9 mouse cellular contexts compared by ENCODE assay signal in genomic region chr14:124192815-124193142, GRCm38 (mm10).
DNase-seq lines count a peak whose midpoint lies in the region; ATAC-seq lines count a peak whose summit lies in the region.
"Had no signal": no experiment of that assay in that cellular context is flagged by ENCODE, and none has a peak within 500 bp of the region (broad histone marks: within the 10 kb centered on the region; RNA-seq: fewer than 3 reads in every experiment).

No protein-coding gene starts in this region.

- DNase-seq in heart, postnatal 14 days = no peak
- DNase-seq in cerebellum, adult 11-12 months = peak; percentile 34
- DNase-seq in gastrocnemius, adult 8-10 months (ENCODE audit: low spot score in 2 of 2) = no peak
- no peak for DNase-seq in layer of hippocampus, postnatal 14 days (ENCODE audit: low spot score in 2 of 2)
- DNase-seq in kidney, postnatal 14 days = no peak
- DNase-seq: liver, postnatal 0 days had no signal

- H3K4me1 ChIP-seq in heart, embryonic 15.5 days (replicated peaks) = peaks cover 4% of the 10 kb centered on the region
- peaks cover 20% of the 10 kb centered on the region for H3K4me1 ChIP-seq in forebrain, embryonic 16.5 days (replicated peaks; ENCODE audit: control insufficient read depth, insufficient read depth, low read length)
- peaks cover 20% of the 10 kb centered on the region for H3K4me1 ChIP-seq in midbrain, embryonic 13.5 days (replicated peaks)

- intact Hi-C loops in heart, postnatal 14 days (cut with DNase I) = no loop called here

- no peaks in the 10 kb centered on the region for H3K36me3 ChIP-seq in heart, embryonic 15.5 days
- H3K36me3 ChIP-seq in forebrain, embryonic 16.5 days (ENCODE audit: control insufficient read depth, insufficient read depth) = no peaks in the 10 kb centered on the region
- H3K36me3 ChIP-seq in midbrain, embryonic 13.5 days = no peaks in the 10 kb centered on the region

- no peak overlapping the region for H3K9ac ChIP-seq in heart, embryonic 15.5 days
- peak overlapping the region; percentile 74 for H3K9ac ChIP-seq in forebrain, embryonic 16.5 days (replicated peaks; ENCODE audit: low read depth, low read length)
- H3K9ac ChIP-seq in midbrain, embryonic 13.5 days (replicated peaks) = peak overlapping the region; percentile 82
- H3K9ac ChIP-seq: liver, postnatal 0 days had no signal

- H3K27ac ChIP-seq in heart, embryonic 15.5 days = no peak overlapping the region
- peak overlapping the region; percentile 54 for H3K27ac ChIP-seq in forebrain, embryonic 16.5 days (ENCODE audit: low read length)
- peak overlapping the region; percentile 75 for H3K27ac ChIP-seq in midbrain, embryonic 13.5 days

- 4% methylated on average over 15 of the region's 15 CpGs for WGBS in heart, embryonic 15.5 days
- 2% methylated on average over 15 of the region's 15 CpGs for WGBS in forebrain, embryonic 16.5 days
- 1% methylated on average over 15 of the region's 15 CpGs for WGBS in midbrain, embryonic 13.5 days

- ATAC-seq in heart, embryonic 15.5 days (replicated peaks; ENCODE audit: insufficient number of reproducible peaks, insufficient read depth, low FRiP score, low read depth) = no peak
- ATAC-seq in forebrain, embryonic 16.5 days = peak; percentile 15; the same call in 1 of the 2 replicates
- peak; percentile 73 for ATAC-seq in midbrain, embryonic 13.5 days
- ATAC-seq: liver, postnatal 0 days had no signal

- peak overlapping the region; percentile 55 for H3K4me2 ChIP-seq in heart, embryonic 15.5 days
- peak overlapping the region; percentile 95 for H3K4me2 ChIP-seq in forebrain, embryonic 16.5 days (ENCODE audit: low read length)
- H3K4me2 ChIP-seq in midbrain, embryonic 13.5 days (replicated peaks) = peak overlapping the region; percentile 92

- peak overlapping the region; percentile 38 for H3K4me3 ChIP-seq in heart, embryonic 15.5 days
- H3K4me3 ChIP-seq in forebrain, embryonic 16.5 days (replicated peaks; ENCODE audit: low read length) = peak overlapping the region; percentile 62
- peak overlapping the region; percentile 59 for H3K4me3 ChIP-seq in midbrain, embryonic 13.5 days (replicated peaks)

- no peaks in the 10 kb centered on the region for H3K9me3 ChIP-seq in heart, embryonic 15.5 days (replicated peaks)
- H3K9me3 ChIP-seq in forebrain, embryonic 16.5 days (ENCODE audit: control insufficient read depth, low read length) = no peaks in the 10 kb centered on the region
- H3K9me3 ChIP-seq in midbrain, embryonic 13.5 days = no peaks in the 10 kb centered on the region

- H3K27me3 ChIP-seq in heart, embryonic 15.5 days = peaks cover 33% of the 10 kb centered on the region
- no peaks in the 10 kb centered on the region for H3K27me3 ChIP-seq in forebrain, embryonic 16.5 days (replicated peaks; ENCODE audit: control insufficient read depth, insufficient read depth, low read length)
- peaks cover 11% of the 10 kb centered on the region; the same call in 1 of the 2 replicates for H3K27me3 ChIP-seq in midbrain, embryonic 13.5 days
